Mouse (Mus musculus): ENCODE data around the gene Pigw. TPM values are rescaled to one million over a fixed set of nuclear protein-coding genes. Genes with fewer than 3 reads are reported as not detected.

Pigw gene
- total RNA-seq, 2 experiments from 2014 or later, result 5.3 to 6.0 TPM

- DNase-seq, result peak; percentile 96 to 99
- intact Hi-C loops (cut with DNase I), result no loop called here
Observed at GRCm38 (mm10) chr11:84828516-84829399, 51.3 kb downstream of the Pigw start, which contains the start of gene Dhrs11. Gene Dhrs11 (minus strand): TSS chr11:84828994.

GRCm38 (mm10) chr11:84827901-84828503 is 52.1 kb downstream of the Pigw start:
- intact Hi-C loops (cut with DNase I), result no loop called here
- DNase-seq, result no peak

DNA sequence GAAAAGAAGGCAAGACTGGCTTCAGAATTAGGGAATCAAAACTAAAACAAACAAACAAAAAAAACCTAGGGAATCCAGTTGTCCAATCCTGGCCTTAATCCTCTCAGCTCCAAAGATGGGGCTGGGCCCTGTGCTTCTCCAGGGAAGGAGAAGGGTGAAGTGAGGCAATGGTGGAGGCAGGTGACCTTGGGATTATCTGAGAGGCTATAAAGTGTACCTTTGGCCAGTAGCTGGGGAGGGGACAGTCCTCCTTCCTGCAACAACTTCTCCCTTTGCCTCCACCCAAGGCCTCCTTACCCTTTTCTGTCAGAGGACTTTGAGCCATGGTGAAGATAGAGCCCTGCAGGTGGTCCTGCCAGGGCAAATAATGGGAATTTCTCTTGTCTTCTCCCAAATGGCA is 52.6 kb downstream of the Pigw start:
- intact Hi-C loops (cut with DNase I), result no loop called here
- DNase-seq, result no peak

Small RNAs within 50 kb of the gene (microRNA-seq; reads per million reads assigned to microRNA genes)
- gene Gm23564, result 0 reads per million in 2 experiments

Other genes starting within 250 kb of the Pigw start
- gene Mrm1, start 60.8 kb downstream of the Pigw start, total RNA-seq (2021), result 10 to 100 TPM; 16.6 to 22.8 TPM
- gene Dhrs11, start 51.3 kb downstream of the Pigw start, total RNA-seq (2021), result 100 to 1,000 TPM; 114 to 125 TPM
- gene Ggnbp2, start 9.5 kb downstream of the Pigw start, total RNA-seq (2021), result 10 to 100 TPM; 49.6 to 55.7 TPM
- 10 to 100 TPM; 10.6 to 10.7 TPM for gene Myo19, start 137 bp downstream of the Pigw start, total RNA-seq (2021)
- 1 to 10 TPM; 8.5 to 8.6 TPM for gene Znhit3, start 36.1 kb upstream of the Pigw start, total RNA-seq (2021)
- gene Car4, start 77.5 kb upstream of the Pigw start, total RNA-seq (2021), result 10 to 100 TPM; 63.6 to 82.3 TPM